Mouse (Mus musculus): ENCODE data around the gene Hapln3.

Hapln3 gene

DNA sequence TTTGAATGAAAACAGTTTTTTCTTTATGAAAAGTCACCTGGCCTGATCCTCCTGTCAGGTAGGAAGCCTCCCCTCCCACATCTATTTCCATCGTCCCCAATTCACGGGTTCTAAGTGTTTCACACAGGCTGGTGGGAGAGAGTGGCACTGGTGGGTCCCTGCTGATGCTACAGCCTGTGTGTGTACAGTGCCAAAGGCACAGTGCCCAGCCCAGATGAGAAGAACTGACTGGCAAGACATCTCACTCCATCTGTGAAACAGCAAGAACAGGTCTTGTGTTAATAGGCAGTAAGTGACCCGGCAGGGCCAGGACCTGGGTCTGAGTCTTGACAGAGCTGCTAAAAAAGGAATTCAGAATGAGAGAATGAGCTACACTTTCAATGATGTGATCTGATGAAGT is 51.6 kb downstream of the Hapln3 start:
- no peak for DNase-seq (ENCODE audit: low spot score in 2 of 2)

DNA sequence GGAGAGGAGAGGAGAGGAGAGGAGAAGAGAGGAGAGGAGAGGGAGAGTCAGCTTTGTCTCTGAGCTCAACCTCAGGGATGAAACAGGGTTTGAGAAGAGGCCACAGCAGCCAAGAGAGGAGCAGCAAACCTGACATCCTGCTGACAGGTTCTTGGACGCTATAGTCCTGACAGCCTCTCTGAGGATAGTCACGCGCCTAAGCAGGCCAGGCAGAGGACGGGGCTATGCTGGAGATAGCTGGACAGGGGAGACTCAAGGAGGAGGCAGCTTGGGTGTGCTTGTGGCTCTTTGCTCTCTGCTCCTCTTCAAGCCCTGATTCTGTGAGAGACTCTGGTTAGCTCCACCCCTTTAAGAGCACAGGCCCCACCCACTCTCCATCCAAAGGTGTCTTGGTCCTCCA is 62.6 kb downstream of the Hapln3 start:
- DNase-seq (ENCODE audit: low spot score in 2 of 2), result no peak

DNA sequence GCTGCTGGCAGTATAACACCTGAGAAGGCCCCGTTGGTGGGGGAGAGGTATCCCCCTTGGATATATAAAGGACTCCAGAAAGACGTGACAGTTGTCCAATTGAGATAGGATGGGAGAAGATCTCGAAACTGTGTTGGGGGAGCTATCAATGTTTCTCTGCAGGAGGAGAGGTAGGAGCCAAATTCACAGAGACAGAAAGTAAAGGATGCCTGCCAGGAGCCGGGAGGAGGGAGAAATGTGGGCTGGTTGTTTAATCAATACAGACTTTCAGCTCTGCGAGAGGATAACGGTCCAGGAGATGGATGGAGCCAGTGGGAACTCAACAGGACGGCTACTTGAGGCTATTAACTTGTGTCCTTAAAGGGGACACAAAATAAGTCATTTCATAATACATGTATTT is 63.4 kb downstream of the Hapln3 start:
- DNase-seq (ENCODE audit: low spot score in 2 of 2), result no peak

All from natural killer cell, adult 2 months (primary cell).